Mouse (Mus musculus): ENCODE results near the gene H2-Q7. TPM values are rescaled to one million over a fixed set of nuclear protein-coding genes. Genes with fewer than 3 reads are reported as not detected.
"Not testable (repeated sequence)": the region's sequence is repeated elsewhere in the genome, so short reads cannot be mapped to it uniquely, and the experiment has no call there.

H2-Q7 gene
- polyA plus RNA-seq, 1 experiment from 2014 or later = 12.2 TPM

- H3K36me3 ChIP-seq (replicated peaks); H3K27ac ChIP-seq (replicated peaks): not testable (repeated sequence)
These were observed 1.1 kb downstream of the H2-Q7 start for GRCm38 (mm10) chr17:35439925-35440645.

GRCm38 (mm10) chr17:35442376-35442775 is 3.4 kb downstream of the H2-Q7 start:
- WGBS = 91% methylated on average over 2 of the region's 2 CpGs
- H3K9me3 ChIP-seq; H3K36me3 ChIP-seq (replicated peaks); DNase-seq (ENCODE audit: low spot score); H3K4me1 ChIP-seq; H3K27ac ChIP-seq (replicated peaks); H3K4me3 ChIP-seq: not testable (repeated sequence)
- peaks cover 32% of the 10 kb centered on the region for H3K27me3 ChIP-seq (replicated peaks; ENCODE audit: low read depth, poor library complexity, severe bottlenecking)

More at GRCm38 (mm10) chr17:35439925-35440645, 1.1 kb downstream of the H2-Q7 start:
- not testable (repeated sequence) for H3K4me1 ChIP-seq, H3K9me3 ChIP-seq
- WGBS = 44% methylated on average over 27 of the region's 27 CpGs
- Histone ChIP-seq H3K4me3 (peak overlapping the region; percentile 59; the same call in 1 of the 2 replicates), H3K27me3 (replicated peaks; ENCODE audit: low read depth, poor library complexity, severe bottlenecking) (peaks cover 40% of the 10 kb centered on the region)
- peak; percentile 27 for DNase-seq (ENCODE audit: low spot score)

GRCm38 (mm10) chr17:35444510-35444909 is 5.6 kb downstream of the H2-Q7 start:
- WGBS = 85% methylated on average over 2 of the region's 2 CpGs
- not testable (repeated sequence) for DNase-seq (ENCODE audit: low spot score); H3K4me1 ChIP-seq; H3K27ac ChIP-seq (replicated peaks); H3K36me3 ChIP-seq (replicated peaks); H3K9me3 ChIP-seq; H3K4me3 ChIP-seq
- H3K27me3 ChIP-seq (replicated peaks; ENCODE audit: low read depth, poor library complexity, severe bottlenecking) = peaks cover 14% of the 10 kb centered on the region

DNA sequence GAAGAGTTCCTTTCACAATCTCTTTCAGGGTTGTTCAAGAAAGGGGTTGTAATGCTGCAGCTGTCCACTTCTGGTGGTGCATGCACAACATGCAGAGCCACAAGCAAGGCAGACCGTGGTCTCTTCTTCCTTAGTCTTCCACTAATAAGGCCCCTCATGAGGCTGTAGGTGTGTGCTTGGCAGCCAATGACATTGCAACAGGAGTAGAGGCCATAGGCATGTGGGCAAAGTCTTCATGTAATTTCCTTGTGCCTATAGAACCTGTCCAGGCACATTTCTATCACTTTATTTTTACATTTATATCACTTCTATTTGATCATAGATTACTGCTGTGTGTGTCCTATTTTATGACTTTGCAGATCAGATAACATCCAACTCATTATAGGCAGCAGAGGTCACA is 19.3 kb downstream of the H2-Q7 start:
- WGBS = no CpG with 5 or more reads among the region's 1 CpGs
- not testable (repeated sequence) for H3K36me3 ChIP-seq (replicated peaks); H3K4me3 ChIP-seq; H3K27ac ChIP-seq (replicated peaks); H3K9me3 ChIP-seq; DNase-seq (ENCODE audit: low spot score); H3K27me3 ChIP-seq (replicated peaks; ENCODE audit: low read depth, poor library complexity, severe bottlenecking); H3K4me1 ChIP-seq

GRCm38 (mm10) chr17:35460513-35461341 is 21.8 kb downstream of the H2-Q7 start:
- WGBS = 56% methylated on average over 3 of the region's 9 CpGs

GRCm38 (mm10) chr17:35465651-35466050 is 26.7 kb downstream of the H2-Q7 start:
- peaks cover 13% of the 10 kb centered on the region for H3K4me1 ChIP-seq
- WGBS = 6% methylated on average over 8 of the region's 8 CpGs
- not testable (repeated sequence) for H3K36me3 ChIP-seq (replicated peaks); H3K27ac ChIP-seq (replicated peaks); H3K9me3 ChIP-seq; H3K4me3 ChIP-seq
- peak; percentile 71 for DNase-seq (ENCODE audit: low spot score)
- peaks cover 25% of the 10 kb centered on the region for H3K27me3 ChIP-seq (replicated peaks; ENCODE audit: low read depth, poor library complexity, severe bottlenecking)

More at GRCm38 (mm10) chr17:35460513-35461341, 21.8 kb downstream of the H2-Q7 start:
- H3K27ac ChIP-seq (replicated peaks); H3K9me3 ChIP-seq; H3K4me1 ChIP-seq; H3K4me3 ChIP-seq; H3K27me3 ChIP-seq (replicated peaks; ENCODE audit: low read depth, poor library complexity, severe bottlenecking); H3K36me3 ChIP-seq (replicated peaks); DNase-seq (ENCODE audit: low spot score): not testable (repeated sequence)

DNA sequence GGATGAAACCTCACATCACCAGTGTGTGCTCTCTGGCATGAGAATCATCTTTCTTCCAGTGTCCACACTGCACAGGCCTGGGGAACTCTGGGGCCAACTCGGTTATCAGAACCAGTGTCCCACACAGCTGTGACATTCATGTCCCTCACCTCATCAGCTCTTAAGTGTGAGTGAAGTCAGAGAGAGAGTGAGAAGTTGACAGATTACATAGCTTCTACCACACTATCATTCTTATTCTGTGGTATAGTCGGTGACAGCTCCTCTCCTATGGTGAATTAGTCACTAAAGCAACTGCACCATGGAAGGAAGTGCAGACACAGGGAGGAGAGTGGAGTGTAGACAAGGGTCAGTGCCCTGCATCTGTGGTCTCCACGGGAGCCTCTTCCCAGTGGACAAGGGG is 30.0 kb downstream of the H2-Q7 start:
- Histone ChIP-seq H3K4me1 (peaks cover 15% of the 10 kb centered on the region), H3K27me3 (replicated peaks; ENCODE audit: low read depth, poor library complexity, severe bottlenecking) (peaks cover 52% of the 10 kb centered on the region)
- not testable (repeated sequence) for DNase-seq (ENCODE audit: low spot score); H3K27ac ChIP-seq (replicated peaks); H3K9me3 ChIP-seq; H3K4me3 ChIP-seq; H3K36me3 ChIP-seq (replicated peaks)
- 68% methylated on average over 3 of the region's 3 CpGs for whole genome bisulfite sequencing

- peak; percentile 42 for DNase-seq (ENCODE audit: low spot score)
- H3K27me3 ChIP-seq (replicated peaks; ENCODE audit: low read depth, poor library complexity, severe bottlenecking) = peaks cover 55% of the 10 kb centered on the region
- WGBS = 2% methylated on average over 80 of the region's 80 CpGs
These were observed 31.1 kb downstream of the H2-Q7 start, which contains the start of gene H2-Q10 for GRCm38 (mm10) chr17:35469842-35470751. Gene H2-Q10, plus strand, starts transcription at chr17:35470089.

DNA sequence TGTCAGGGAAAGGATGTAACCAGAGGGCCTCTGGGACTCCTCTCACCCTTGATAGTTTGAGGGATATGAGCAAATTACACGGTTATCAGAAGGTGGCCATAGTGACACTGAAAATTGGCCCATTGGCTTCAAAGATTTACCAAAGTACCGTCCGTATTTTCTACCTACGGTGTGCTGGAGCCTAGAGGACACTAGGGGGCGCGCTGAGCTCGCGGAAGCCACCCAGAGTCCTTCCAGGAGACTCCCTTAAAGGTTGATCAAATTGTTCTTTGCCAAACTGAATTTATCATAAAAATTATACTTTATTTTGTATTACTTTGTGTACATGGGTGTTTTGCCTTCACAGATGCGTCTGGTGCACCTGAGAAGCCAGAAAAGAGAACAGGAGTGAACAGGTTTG is 45.1 kb downstream of the H2-Q7 start:
- H3K27ac ChIP-seq (replicated peaks) = no peak overlapping the region
- no peak overlapping the region for H3K4me3 ChIP-seq
- 1% methylated on average over 9 of the region's 9 CpGs for WGBS
- no peaks in the 10 kb centered on the region for H3K36me3 ChIP-seq (replicated peaks)
- H3K9me3 ChIP-seq = no peaks in the 10 kb centered on the region
- H3K27me3 ChIP-seq (replicated peaks; ENCODE audit: low read depth, poor library complexity, severe bottlenecking) = 0 out of 2 replicates have a peak, but pooled peaks cover 4% of the 10 kb centered on the region
- peak; percentile 70 for DNase-seq (ENCODE audit: low spot score)
- peaks cover 6% of the 10 kb centered on the region; the same call in 1 of the 2 replicates for H3K4me1 ChIP-seq

More at GRCm38 (mm10) chr17:35469842-35470751, 31.1 kb downstream of the H2-Q7 start, which contains the start of gene H2-Q10:
- Histone ChIP-seq H3K9me3 (no peaks in the 10 kb centered on the region), H3K4me1 (peaks cover 15% of the 10 kb centered on the region), H3K27ac (replicated peaks) (no peak within 1 kb of the TSS), H3K36me3 (replicated peaks) (no peaks in the 10 kb centered on the region), H3K4me3 (peak within 1 kb of the TSS; percentile 60)

- WGBS = 32% methylated on average over 4 of the region's 4 CpGs
- Histone ChIP-seq H3K9me3 (no peaks in the 10 kb centered on the region), H3K4me1 (peaks cover 10% of the 10 kb centered on the region), H3K4me3 (no peak overlapping the region), H3K27ac (replicated peaks) (0 out of 2 replicates have a peak overlapping the region, but pooled peaks have one; percentile 40), H3K27me3 (replicated peaks; ENCODE audit: low read depth, poor library complexity, severe bottlenecking) (0 out of 2 replicates have a peak, but pooled peaks cover 10% of the 10 kb centered on the region), H3K36me3 (replicated peaks) (no peaks in the 10 kb centered on the region)
- DNase-seq (ENCODE audit: low spot score) = no peak
These were observed 46.7 kb downstream of the H2-Q7 start for GRCm38 (mm10) chr17:35485702-35486101.

GRCm38 (mm10) chr17:35486726-35487125 is 47.8 kb downstream of the H2-Q7 start:
- Histone ChIP-seq H3K4me1 (peaks cover 10% of the 10 kb centered on the region), H3K4me3 (no peak overlapping the region), H3K9me3 (no peaks in the 10 kb centered on the region), H3K27ac (replicated peaks) (no peak overlapping the region), H3K27me3 (replicated peaks; ENCODE audit: low read depth, poor library complexity, severe bottlenecking) (0 out of 2 replicates have a peak, but pooled peaks cover 10% of the 10 kb centered on the region), H3K36me3 (replicated peaks) (no peaks in the 10 kb centered on the region)
- no peak for DNase-seq (ENCODE audit: low spot score)
- WGBS = 59% methylated on average over 10 of the region's 10 CpGs

DNA sequence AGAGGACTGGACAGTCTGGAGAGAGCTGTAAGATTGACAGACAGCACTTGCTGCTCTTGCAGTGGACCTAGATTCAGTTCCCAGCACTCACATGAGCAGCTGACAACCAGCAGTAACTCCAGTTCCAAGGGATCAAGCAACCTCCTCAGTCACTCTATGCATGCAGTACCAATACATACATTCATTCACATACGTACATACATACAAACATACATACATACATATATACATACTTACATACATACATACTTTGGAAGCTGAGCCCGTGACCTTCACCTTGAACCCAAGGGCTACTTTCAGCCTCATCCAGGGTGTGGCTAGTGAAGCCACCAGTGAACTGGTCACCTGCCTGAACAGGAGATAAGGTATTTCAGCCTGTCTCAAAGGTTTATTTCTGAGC is 49.1 kb downstream of the H2-Q7 start:
- WGBS = 91% methylated on average over 2 of the region's 2 CpGs
- H3K27ac ChIP-seq (replicated peaks) = no peak overlapping the region

More for the DNA sequence above, 49.1 kb downstream of the H2-Q7 start:
- Histone ChIP-seq H3K9me3 (no peaks in the 10 kb centered on the region), H3K4me1 (peaks cover 10% of the 10 kb centered on the region), H3K4me3 (no peak overlapping the region), H3K36me3 (replicated peaks) (no peaks in the 10 kb centered on the region), H3K27me3 (replicated peaks; ENCODE audit: low read depth, poor library complexity, severe bottlenecking) (0 out of 2 replicates have a peak, but pooled peaks cover 10% of the 10 kb centered on the region)
- DNase-seq (ENCODE audit: low spot score) = no peak

Measured in embryonic facial prominence, embryonic 10.5 days (tissue).